Comparison of ENCODE assay signal across 8 mouse cellular contexts in genomic region chr1:172376198-172376667, GRCm38 (mm10). TPM values are rescaled to one million over a fixed set of nuclear protein-coding genes. Genes with fewer than 3 reads are reported as not detected.
DNase-seq lines count a peak whose midpoint lies in the region; ATAC-seq and TF ChIP-seq lines count a peak whose summit lies in the region.

Gene Pigm (plus strand): TSS chr1:172376546.

- intact Hi-C loops in heart, adult 2 months (cut with DNase I), result loop anchor here (2.0 kb wide), 1 partner anchor 293 kb away; the partner anchor contains the start of genes Copa and Ncstn

- peak within 1 kb of the TSS; percentile 98 for H3K4me3 ChIP-seq in embryonic facial prominence, embryonic 14.5 days (ENCODE audit: low read depth, low read length)
- H3K4me3 ChIP-seq in heart, adult 2 months, result peak within 1 kb of the TSS; percentile 99
- peak within 1 kb of the TSS; percentile 96 for H3K4me3 ChIP-seq in limb, embryonic 13.5 days
- H3K4me3 ChIP-seq in midbrain, embryonic 16.5 days (ENCODE audit: low read depth, low read length), result peak within 1 kb of the TSS; percentile 95

- WGBS in embryonic facial prominence, embryonic 14.5 days, result under 1% methylated on average over 29 of the region's 39 CpGs
- WGBS in heart, adult 2 months, result 1% methylated on average over 39 of the region's 39 CpGs
- WGBS in limb, embryonic 13.5 days, result under 1% methylated on average over 39 of the region's 39 CpGs
- WGBS in midbrain, embryonic 16.5 days, result under 1% methylated on average over 38 of the region's 39 CpGs

- peak; percentile 99 for ATAC-seq in embryonic facial prominence, embryonic 14.5 days (ENCODE audit: low read depth)
- ATAC-seq in limb, embryonic 13.5 days (ENCODE audit: low FRiP score, low read depth), result peak; percentile 99
- peak; percentile 99 for ATAC-seq in midbrain, embryonic 16.5 days

- no peak for TF ChIP-seq CTCF in heart, adult 2 months (IDR thresholded peaks at IDR 0.05)

- peak; percentile 92 for TF ChIP-seq POLR2A in heart, adult 2 months (IDR thresholded peaks at IDR 0.05; ENCODE audit: insufficient read depth, low read depth, low read length)

- DNase-seq in 3T3-L1 (ENCODE audit: low read depth, low spot score), result peak; percentile 99
- peak; percentile 88 to 94 for DNase-seq in adrenal gland, postnatal 4 days (ENCODE audit: low spot score in 2 of 2)
- peak; percentile 99 for DNase-seq in embryonic facial prominence, embryonic 14.5 days (ENCODE audit: low spot score)
- peak; percentile 98 for DNase-seq in heart, adult 2 months
- peak; percentile 98 for DNase-seq in kidney, adult 8-10 months
- DNase-seq in spleen, postnatal 10 days (ENCODE audit: low spot score in 2 of 2), result peak; percentile 94 to 99

- peaks cover 16% of the 10 kb centered on the region for H3K4me1 ChIP-seq in embryonic facial prominence, embryonic 14.5 days (ENCODE audit: control insufficient read depth, insufficient read depth, low read length)
- H3K4me1 ChIP-seq in heart, adult 2 months (ENCODE audit: control insufficient read depth, insufficient read depth, low read length), result peaks cover 4% of the 10 kb centered on the region
- peaks cover 31% of the 10 kb centered on the region for H3K4me1 ChIP-seq in limb, embryonic 13.5 days
- peaks cover 37% of the 10 kb centered on the region for H3K4me1 ChIP-seq in midbrain, embryonic 16.5 days (ENCODE audit: control insufficient read depth, insufficient read depth, low read length)

- H3K79me2 ChIP-seq in heart, adult 2 months (replicated peaks; ENCODE audit: control insufficient read depth, insufficient read depth, low read length), result no peaks in the 10 kb centered on the region

- peak within 1 kb of the TSS; percentile 86 for H3K9ac ChIP-seq in embryonic facial prominence, embryonic 14.5 days (ENCODE audit: low read depth, low read length)
- H3K9ac ChIP-seq in heart, adult 2 months (ENCODE audit: low read depth, low read length), result peak within 1 kb of the TSS; percentile 68
- peak within 1 kb of the TSS; percentile 89 for H3K9ac ChIP-seq in limb, embryonic 13.5 days
- peak within 1 kb of the TSS; percentile 92 for H3K9ac ChIP-seq in midbrain, embryonic 16.5 days (ENCODE audit: low read depth, low read length)

- H3K4me2 ChIP-seq in embryonic facial prominence, embryonic 14.5 days (ENCODE audit: low read depth, low read length), result peak within 1 kb of the TSS; percentile 96
- peak within 1 kb of the TSS; percentile 99 for H3K4me2 ChIP-seq in limb, embryonic 13.5 days (replicated peaks)
- H3K4me2 ChIP-seq in midbrain, embryonic 16.5 days (ENCODE audit: low read length), result peak within 1 kb of the TSS; percentile 97

- no peaks in the 10 kb centered on the region for H3K27me3 ChIP-seq in embryonic facial prominence, embryonic 14.5 days (replicated peaks; ENCODE audit: control insufficient read depth, insufficient read depth, low read length)
- H3K27me3 ChIP-seq in heart, adult 2 months (ENCODE audit: control insufficient read depth, insufficient read depth, low read length), result no peaks in the 10 kb centered on the region
- no peaks in the 10 kb centered on the region for H3K27me3 ChIP-seq in limb, embryonic 13.5 days
- no peaks in the 10 kb centered on the region for H3K27me3 ChIP-seq in midbrain, embryonic 16.5 days (ENCODE audit: control insufficient read depth, insufficient read depth, low read depth, low read length)

- H3K27ac ChIP-seq in embryonic facial prominence, embryonic 14.5 days (replicated peaks; ENCODE audit: low read depth, low read length), result peak within 1 kb of the TSS; percentile 84
- peak within 1 kb of the TSS; percentile 83 for H3K27ac ChIP-seq in heart, adult 2 months
- H3K27ac ChIP-seq in limb, embryonic 13.5 days, result peak within 1 kb of the TSS; percentile 70; the same call in 1 of the 2 replicates
- H3K27ac ChIP-seq in midbrain, embryonic 16.5 days (ENCODE audit: low read length), result peak within 1 kb of the TSS; percentile 80

- H3K9me3 ChIP-seq in embryonic facial prominence, embryonic 14.5 days (ENCODE audit: control insufficient read depth, low read length), result no peaks in the 10 kb centered on the region
- no peaks in the 10 kb centered on the region for H3K9me3 ChIP-seq in limb, embryonic 13.5 days
- H3K9me3 ChIP-seq in midbrain, embryonic 16.5 days (replicated peaks; ENCODE audit: control insufficient read depth, low read length, poor library complexity, severe bottlenecking), result no peaks in the 10 kb centered on the region

- TF ChIP-seq EP300 in heart, adult 2 months (IDR thresholded peaks at IDR 0.05; ENCODE audit: insufficient read depth, low read depth, low read length), result peak; percentile 81

- peaks cover 16% of the 10 kb centered on the region for H3K36me3 ChIP-seq in embryonic facial prominence, embryonic 14.5 days (ENCODE audit: control insufficient read depth, insufficient read depth, low read length)
- peaks cover 24% of the 10 kb centered on the region for H3K36me3 ChIP-seq in heart, adult 2 months (ENCODE audit: control insufficient read depth, insufficient read depth, low read length)
- H3K36me3 ChIP-seq in limb, embryonic 13.5 days, result peaks cover 20% of the 10 kb centered on the region
- H3K36me3 ChIP-seq in midbrain, embryonic 16.5 days (ENCODE audit: control insufficient read depth, insufficient read depth, low read length), result peaks cover 11% of the 10 kb centered on the region; the same call in 1 of the 2 replicates

RNA-seq across cellular contexts. Expression of gene Pigm, which starts in this region (rescaled TPM):
- total RNA-seq in adrenal gland, postnatal 4 days (2021), result 10 to 100 TPM; 18.1 to 19.9 TPM
- polyA plus RNA-seq in embryonic facial prominence, embryonic 14.5 days (2014; fragmentation: Nextera tagmentation; extraction: Ambion mirVana), result 6.9 and 7.2 TPM in 2 replicates
- 1 to 10 TPM; 3.8 to 4.2 TPM for total RNA-seq in heart, adult 2 months (2021)
- 3.3 and 3.7 TPM in 2 replicates for polyA plus RNA-seq in heart, adult 2 months (2012; rRNA removed)
- 6.2 and 6.8 TPM in 2 replicates for polyA plus RNA-seq in limb, embryonic 13.5 days (2015; fragmentation: Nextera tagmentation; extraction: Ambion mirVana)
- polyA plus RNA-seq in midbrain, embryonic 16.5 days (2015; fragmentation: Nextera tagmentation; extraction: Ambion mirVana), result 3.4 and 3.5 TPM in 2 replicates

Comparison
In these comparisons a context has a peak if more than half of its experiments do, and no peak if none do; other contexts are left out.
1. Peak in every context shown above with its lines: DNase-seq, ATAC-seq, H3K4me3 ChIP-seq and H3K27ac ChIP-seq.